Mouse (Mus musculus): ENCODE measurements around the gene Patl2. TPM values are rescaled to one million over a fixed set of nuclear protein-coding genes. Genes with fewer than 3 reads are reported as not detected.

Gene Patl2
- total and polyA plus RNA-seq, 3 experiments: not detected

GRCm38 (mm10) chr2:122126765-122127347 lies 59.1 kb downstream of the Patl2 start:
- no peak overlapping the region for H3K4me2 ChIP-seq (ENCODE audit: insufficient read depth, low read depth, poor library complexity, severe bottlenecking)
- H3K27me3 ChIP-seq (replicated peaks): peaks cover 10% of the 10 kb centered on the region
- no peaks in the 10 kb centered on the region for H3K9me3 ChIP-seq (replicated peaks; ENCODE audit: low read length)
- no peak overlapping the region for H3K4me3 ChIP-seq (replicated peaks in 1 of 3; ENCODE audit: low read depth in 2 of 3, low read length in 2 of 3, poor library complexity in 1 of 3)
- no peak for DNase-seq (ENCODE audit: extremely low read depth)
- H3K27ac ChIP-seq (ENCODE audit: insufficient read depth, low read depth): no peak overlapping the region
- no peak overlapping the region for H3K9ac ChIP-seq (ENCODE audit: insufficient read depth, low read depth)
- no peaks in the 10 kb centered on the region for H3K36me3 ChIP-seq (replicated peaks in 1 of 2; ENCODE audit: control insufficient read depth in 1 of 2, insufficient read depth in 1 of 2, low read length in 1 of 2)
- in situ Hi-C loops (cut with MboI; ENCODE audit: low pct_ligation_motif_present, low pct_unique_long_range_greater_than_20kb, low sequenced_read_pairs): no loop called here
- TF ChIP-seq CTCF (conservative IDR thresholded peaks at IDR 0.05 in 1 of 2, IDR thresholded peaks at IDR 0.05 in 1 of 2; ENCODE audit: low read depth in 2 of 2, low read length in 2 of 2): no peak
- no peak for TF ChIP-seq CHD1 (IDR thresholded peaks at IDR 0.05; ENCODE audit: low read depth, low read length)
- TF ChIP-seq RCOR1 (conservative IDR thresholded peaks at IDR 0.05; ENCODE audit: low read depth, low read length): no peak
- no peak for TF ChIP-seq ZNF384 (IDR thresholded peaks at IDR 0.05; ENCODE audit: low read depth, low read length)
- TF ChIP-seq POLR2AphosphoS2 (IDR thresholded peaks at IDR 0.05; ENCODE audit: low read depth, low read length): no peak
- no peak for TF ChIP-seq UBTF (IDR thresholded peaks at IDR 0.05; ENCODE audit: low read depth, low read length)
- no peak for TF ChIP-seq KAT2A (IDR thresholded peaks at IDR 0.05; ENCODE audit: insufficient replicate concordance, low read length)
- peaks cover 0 to 14% of the 10 kb centered on the region in 2 experiments; a peak in 2 of 4 replicates for H3K4me1 ChIP-seq (ENCODE audit: control insufficient read depth in 1 of 2, insufficient read depth in 2 of 2)
- no peaks in the 10 kb centered on the region for H3K79me2 ChIP-seq (replicated peaks; ENCODE audit: control insufficient read depth, extremely low read depth, insufficient read depth, poor library complexity, severe bottlenecking)
- dilution Hi-C loops (cut with MboI; ENCODE audit: extremely low pct_ligation_motif_present, extremely low pct_unique_long_range_greater_than_20kb, low sequenced_read_pairs): no loop called here

DNA sequence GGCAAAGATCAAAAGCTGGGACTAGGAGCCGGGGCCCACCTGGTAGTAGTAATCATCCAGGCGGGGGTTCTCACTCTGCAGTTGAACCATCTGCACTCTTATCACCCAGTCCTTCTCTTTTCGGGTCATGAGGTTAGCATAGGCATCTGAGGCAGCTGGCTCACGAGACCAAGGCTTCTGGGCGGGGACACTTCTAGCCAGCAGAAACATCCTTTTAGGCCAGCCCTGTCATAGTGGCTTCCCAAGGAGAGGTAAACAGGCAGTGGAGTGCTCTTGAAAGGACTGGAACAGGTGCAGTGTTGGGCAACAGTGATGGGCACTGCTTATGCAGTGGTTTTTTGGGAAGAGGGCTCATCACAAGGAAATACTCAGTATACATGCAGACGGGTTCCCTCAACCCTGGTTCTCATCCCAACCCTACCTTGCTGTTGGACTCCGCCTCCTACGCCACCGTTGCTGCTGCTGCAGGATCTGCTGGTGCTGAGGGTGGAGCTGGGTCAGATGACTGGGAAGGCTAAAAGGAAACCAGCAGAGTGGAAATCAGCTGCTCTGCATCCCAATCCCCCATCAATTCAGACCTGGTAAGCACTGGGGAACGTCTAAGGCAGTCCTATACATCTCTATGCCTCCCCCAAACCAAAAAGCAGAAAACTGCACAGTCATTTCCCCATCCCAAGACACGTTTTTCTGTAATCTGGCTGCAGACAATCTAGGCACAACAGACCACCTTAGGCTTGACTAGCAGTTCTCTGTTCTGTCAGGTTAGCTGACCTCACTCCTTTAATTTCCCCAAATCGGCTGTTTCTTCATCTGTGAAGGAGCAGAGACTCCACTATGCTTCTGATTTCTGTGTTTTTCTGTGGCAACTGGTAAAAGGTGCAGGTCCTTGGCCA lies 60.1 kb downstream of the Patl2 start:
- Histone ChIP-seq H3K27me3 (replicated peaks) (peaks cover 10% of the 10 kb centered on the region), H3K4me3 (replicated peaks in 1 of 3; ENCODE audit: low read depth in 2 of 3, low read length in 2 of 3, poor library complexity in 1 of 3) (no peak overlapping the region), H3K4me1 (ENCODE audit: control insufficient read depth in 1 of 2, insufficient read depth in 2 of 2) (peaks cover 0 to 14% of the 10 kb centered on the region in 2 experiments; a peak in 2 of 4 replicates), H3K9me3 (replicated peaks; ENCODE audit: low read length) (no peaks in the 10 kb centered on the region), H3K9ac (ENCODE audit: insufficient read depth, low read depth) (no peak overlapping the region), H3K79me2 (replicated peaks; ENCODE audit: control insufficient read depth, extremely low read depth, insufficient read depth, poor library complexity, severe bottlenecking) (no peaks in the 10 kb centered on the region), H3K27ac (ENCODE audit: insufficient read depth, low read depth) (no peak overlapping the region), H3K36me3 (replicated peaks in 1 of 2; ENCODE audit: control insufficient read depth in 1 of 2, insufficient read depth in 1 of 2, low read length in 1 of 2) (no peaks in the 10 kb centered on the region), H3K4me2 (ENCODE audit: insufficient read depth, low read depth, poor library complexity, severe bottlenecking) (no peak overlapping the region)
- DNase-seq (ENCODE audit: extremely low read depth): no peak
- in situ Hi-C loops (cut with MboI; ENCODE audit: low pct_ligation_motif_present, low pct_unique_long_range_greater_than_20kb, low sequenced_read_pairs): no loop called here
- TF ChIP-seq PAX5 (IDR thresholded peaks at IDR 0.05; ENCODE audit: low read length) (no peak), SIN3A (IDR thresholded peaks at IDR 0.05; ENCODE audit: low read length) (no peak), BHLHE40 (IDR thresholded peaks at IDR 0.05; ENCODE audit: low read depth, low read length) (peak; percentile 55; the same call in 1 of the 2 replicates), NELFE (IDR thresholded peaks at IDR 0.05; ENCODE audit: low read depth, low read length) (no peak), ZKSCAN1 (IDR thresholded peaks at IDR 0.05; ENCODE audit: borderline replicate concordance, low read depth, low read length) (no peak)
- dilution Hi-C loops (cut with MboI; ENCODE audit: extremely low pct_ligation_motif_present, extremely low pct_unique_long_range_greater_than_20kb, low sequenced_read_pairs): no loop called here
